Mouse (Mus musculus) layer of hippocampus, adult 11-12 months (tissue): Measurements from ENCODE around the gene Cep97.
"Not testable (repeated sequence)": the region's sequence is repeated elsewhere in the genome, so short reads cannot be mapped to it uniquely, and the experiment has no call there.

Experiments
- DNase-seq: peaks from one replicate; pipeline ENCODE4 v3.0.0; 2022; ENCODE audit warnings: low spot score

Gene Cep97

GRCm38 (mm10) chr16:55889451-55889850 is 45.2 kb downstream of the Cep97 start:
- DNase-seq, result no peak

- DNase-seq, result no peak
These were observed 46.1 kb downstream of the Cep97 start for GRCm38 (mm10) chr16:55888584-55888960.

- DNase-seq, result no peak
These were observed 46.7 kb downstream of the Cep97 start for GRCm38 (mm10) chr16:55887814-55888583.

GRCm38 (mm10) chr16:55884246-55884645 is 50.4 kb downstream of the Cep97 start:
- no peak for DNase-seq

GRCm38 (mm10) chr16:55876025-55876424 is 58.6 kb downstream of the Cep97 start:
- DNase-seq, result no peak

- DNase-seq, result no peak
These were observed 70.8 kb downstream of the Cep97 start for GRCm38 (mm10) chr16:55863832-55864231.

GRCm38 (mm10) chr16:55863149-55863815 is 71.4 kb downstream of the Cep97 start:
- peak; percentile 77 for DNase-seq

- DNase-seq, result no peak
These were observed 73.6 kb downstream of the Cep97 start for GRCm38 (mm10) chr16:55861104-55861503.

- not testable (repeated sequence) for DNase-seq
These were observed 75.2 kb downstream of the Cep97 start for GRCm38 (mm10) chr16:55859421-55859820.

GRCm38 (mm10) chr16:55858465-55858864 is 76.2 kb downstream of the Cep97 start:
- peak; percentile 73 for DNase-seq

- peak; percentile 73 for DNase-seq
These were observed 81.5 kb downstream of the Cep97 start for GRCm38 (mm10) chr16:55852943-55853727.

GRCm38 (mm10) chr16:55852515-55852914 is 82.1 kb downstream of the Cep97 start:
- no peak for DNase-seq

- DNase-seq, result no peak
These were observed 84.2 kb downstream of the Cep97 start for GRCm38 (mm10) chr16:55850485-55850884.
